Mouse (Mus musculus): ENCODE measurements around the gene Msantd2.

The Msantd2 gene

DNA sequence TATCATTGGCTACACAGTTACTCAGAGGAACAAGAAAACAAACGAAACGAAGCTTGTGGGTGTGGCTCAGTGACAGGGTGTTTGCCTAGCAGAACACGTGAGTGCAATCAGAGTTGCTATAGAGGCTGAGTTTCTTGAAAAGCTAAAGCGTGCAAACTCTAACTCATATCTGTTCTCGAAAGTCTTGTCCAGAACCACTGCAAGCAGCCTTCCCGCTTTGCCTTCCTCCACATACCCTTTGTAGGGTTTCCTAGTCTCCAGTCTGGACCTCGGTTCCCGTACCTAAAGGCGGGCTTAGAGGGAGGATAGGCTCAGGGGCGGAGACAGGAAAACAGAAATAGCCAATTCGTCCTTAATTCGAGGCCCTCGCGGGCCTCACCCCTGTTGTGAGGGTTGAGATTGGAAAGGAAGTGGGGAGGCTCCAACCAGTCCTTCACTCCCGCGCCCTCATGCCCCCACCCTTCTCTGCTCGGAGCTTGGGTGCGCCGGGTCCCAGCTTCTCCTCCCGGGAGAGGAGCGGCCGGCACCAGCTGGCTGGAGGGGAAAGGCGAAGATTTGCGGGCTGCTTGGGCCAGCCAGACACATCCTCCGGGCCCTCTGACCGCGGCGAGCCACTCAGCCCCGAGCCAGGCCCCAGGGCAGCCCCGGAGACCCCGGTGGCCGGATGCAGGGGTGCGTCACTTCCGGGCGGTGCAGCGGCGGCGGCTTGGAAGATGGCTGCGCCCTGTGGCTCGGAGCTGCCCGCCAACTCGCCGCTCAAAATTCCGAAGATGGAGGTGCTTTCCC, at the start of gene Msantd2:
Gene Msantd2 (plus strand): TSS at position 709 of the 786 bp plus-strand sequence.
- peak; percentile 67 for DNase-seq (ENCODE audit: low read depth)

DNA sequence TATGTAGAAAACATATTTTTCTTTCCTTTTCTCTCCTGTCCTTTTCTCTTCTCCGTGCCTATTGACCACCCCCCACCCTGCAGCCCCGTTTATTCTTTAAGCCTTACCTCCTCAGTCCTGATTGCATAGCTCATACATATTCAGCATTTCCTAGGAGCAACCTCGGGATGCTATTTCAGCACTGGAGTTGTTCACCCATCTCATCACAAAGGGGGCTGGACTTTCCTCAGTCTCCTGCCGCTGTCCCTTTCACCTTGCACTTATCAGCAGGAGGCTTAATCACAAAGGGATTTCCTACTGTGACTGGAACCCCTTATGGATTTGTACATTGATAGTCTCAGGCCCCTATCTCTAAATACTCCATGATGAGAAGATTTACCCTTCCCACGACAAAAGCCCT, 36.7 kb upstream of the Msantd2 start:
- DNase-seq (ENCODE audit: low read depth): no peak

GRCm38 (mm10) chr9:37453328-37453727, 35.8 kb upstream of the Msantd2 start:
- no peak for DNase-seq (ENCODE audit: low read depth)

- no peak for DNase-seq (ENCODE audit: low read depth)
Observed at GRCm38 (mm10) chr9:37454011-37454492, 35.1 kb upstream of the Msantd2 start.

DNA sequence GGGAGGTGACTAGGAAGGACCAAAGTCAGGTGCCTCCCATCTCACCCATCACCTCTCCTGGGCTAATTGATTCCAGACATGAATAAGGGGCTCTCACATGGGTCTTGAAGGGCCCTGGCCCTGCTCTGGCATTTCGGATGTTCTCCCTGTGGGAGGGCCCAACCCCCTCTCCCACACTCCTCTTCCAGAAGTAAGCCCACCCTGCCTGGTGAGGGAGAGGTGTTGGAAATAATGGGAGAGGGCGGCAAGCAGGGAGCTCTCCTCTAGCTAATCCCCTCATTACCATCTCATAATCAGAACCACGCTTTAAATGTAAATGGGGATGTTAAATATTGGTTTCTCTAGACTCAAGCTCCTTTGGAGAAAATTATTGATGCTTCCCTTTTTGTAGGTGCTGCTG, 34.1 kb upstream of the Msantd2 start:
- DNase-seq (ENCODE audit: low read depth): no peak

- no peak for DNase-seq (ENCODE audit: low read depth)
Observed at GRCm38 (mm10) chr9:37455868-37456267, 33.3 kb upstream of the Msantd2 start.

DNA sequence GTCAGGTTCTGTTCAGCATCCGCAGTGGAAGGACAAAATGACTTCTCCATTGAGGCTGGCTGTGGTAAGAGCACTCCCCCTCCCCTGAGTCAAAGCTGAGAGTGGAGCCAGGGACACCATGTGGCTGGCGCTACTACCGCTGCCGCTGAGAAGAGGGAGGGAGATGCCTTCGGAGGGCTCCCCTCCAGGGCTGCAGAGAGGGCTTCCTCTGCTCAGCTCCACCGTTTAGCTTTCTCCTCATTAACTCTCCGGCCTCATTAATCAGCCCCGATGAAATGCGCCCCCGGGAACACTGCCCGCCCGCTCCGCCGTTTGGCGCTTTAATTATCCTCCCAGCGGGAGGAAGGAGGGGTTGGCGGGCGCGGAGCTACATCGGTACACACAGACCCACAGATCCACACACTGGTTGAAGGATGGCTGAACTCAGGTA, 32.6 kb upstream of the Msantd2 start:
- DNase-seq (ENCODE audit: low read depth): no peak

- no peak for DNase-seq (ENCODE audit: low read depth)
Observed at GRCm38 (mm10) chr9:37457151-37457550, 32.0 kb upstream of the Msantd2 start.

DNA sequence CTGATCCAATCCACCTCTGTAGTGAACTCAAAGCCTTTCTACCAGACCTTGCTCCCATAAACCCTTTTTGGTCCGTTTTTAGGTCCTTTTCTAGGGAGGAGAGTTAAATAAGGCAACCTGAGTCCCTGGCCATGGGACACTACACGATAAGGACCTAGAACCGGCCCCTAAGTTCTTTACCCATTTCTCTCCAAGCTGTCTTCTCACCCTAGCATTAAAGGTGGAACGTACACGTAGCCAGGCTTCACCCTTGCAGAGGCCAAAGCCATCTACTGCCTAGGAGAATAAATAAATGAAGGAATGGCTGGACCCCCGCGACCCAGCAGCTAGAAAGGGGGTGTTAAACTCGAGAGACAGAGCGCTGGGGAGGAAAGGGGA, 29.5 kb upstream of the Msantd2 start:
- no peak for DNase-seq (ENCODE audit: low read depth)

- no peak for DNase-seq (ENCODE audit: low read depth)
Observed at GRCm38 (mm10) chr9:37460043-37460960, 28.8 kb upstream of the Msantd2 start.

DNA sequence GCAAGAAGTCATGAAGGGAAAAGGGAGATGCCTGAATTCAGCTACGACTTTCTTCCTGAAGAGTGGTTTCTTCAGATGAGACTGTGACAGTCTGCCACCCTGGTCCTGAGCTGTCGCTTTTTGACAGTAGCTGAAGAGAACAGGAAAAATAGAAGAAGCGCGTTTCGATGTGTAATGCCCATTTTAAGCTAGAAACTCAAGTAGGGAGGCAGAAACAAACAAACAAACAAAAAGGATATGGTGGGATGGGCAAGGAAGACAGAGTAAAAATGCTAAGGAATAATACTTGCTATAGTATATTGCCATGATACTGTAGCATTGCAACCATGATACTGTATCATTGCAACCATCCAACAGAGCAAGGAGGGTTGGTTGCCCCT, 28.2 kb upstream of the Msantd2 start:
- DNase-seq (ENCODE audit: low read depth): no peak

GRCm38 (mm10) chr9:37461571-37461970, 27.5 kb upstream of the Msantd2 start:
- no peak for DNase-seq (ENCODE audit: low read depth)

- DNase-seq (ENCODE audit: low read depth): peak; percentile 37
Observed at GRCm38 (mm10) chr9:37462764-37463163, 26.4 kb upstream of the Msantd2 start.

- no peak for DNase-seq (ENCODE audit: low read depth)
Observed at GRCm38 (mm10) chr9:37473611-37474125, 15.5 kb upstream of the Msantd2 start.

DNA sequence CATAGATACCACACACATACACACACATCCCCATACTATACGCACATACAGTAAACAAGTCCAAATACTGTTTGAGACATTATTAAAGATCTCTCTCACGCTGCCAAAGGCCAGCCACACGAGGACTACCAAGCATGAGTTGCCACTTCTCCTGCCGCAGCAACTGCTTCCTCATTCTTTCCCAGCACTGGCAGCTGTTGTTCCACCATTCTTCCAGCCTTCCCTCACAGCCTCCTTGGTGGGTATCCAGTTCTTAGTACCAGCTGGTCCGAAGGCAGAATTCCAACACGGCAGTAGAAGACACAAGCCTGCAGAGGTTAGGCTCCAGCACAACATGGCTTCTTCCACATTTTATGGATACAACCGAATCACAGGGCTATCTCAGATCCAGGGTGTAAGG, 14.2 kb upstream of the Msantd2 start:
- DNase-seq (ENCODE audit: low read depth): no peak

GRCm38 (mm10) chr9:37485146-37485545, 4.0 kb upstream of the Msantd2 start:
- no peak for DNase-seq (ENCODE audit: low read depth)

GRCm38 (mm10) chr9:37488041-37488440, 1.1 kb upstream of the Msantd2 start:
- DNase-seq (ENCODE audit: low read depth): no peak

DNA sequence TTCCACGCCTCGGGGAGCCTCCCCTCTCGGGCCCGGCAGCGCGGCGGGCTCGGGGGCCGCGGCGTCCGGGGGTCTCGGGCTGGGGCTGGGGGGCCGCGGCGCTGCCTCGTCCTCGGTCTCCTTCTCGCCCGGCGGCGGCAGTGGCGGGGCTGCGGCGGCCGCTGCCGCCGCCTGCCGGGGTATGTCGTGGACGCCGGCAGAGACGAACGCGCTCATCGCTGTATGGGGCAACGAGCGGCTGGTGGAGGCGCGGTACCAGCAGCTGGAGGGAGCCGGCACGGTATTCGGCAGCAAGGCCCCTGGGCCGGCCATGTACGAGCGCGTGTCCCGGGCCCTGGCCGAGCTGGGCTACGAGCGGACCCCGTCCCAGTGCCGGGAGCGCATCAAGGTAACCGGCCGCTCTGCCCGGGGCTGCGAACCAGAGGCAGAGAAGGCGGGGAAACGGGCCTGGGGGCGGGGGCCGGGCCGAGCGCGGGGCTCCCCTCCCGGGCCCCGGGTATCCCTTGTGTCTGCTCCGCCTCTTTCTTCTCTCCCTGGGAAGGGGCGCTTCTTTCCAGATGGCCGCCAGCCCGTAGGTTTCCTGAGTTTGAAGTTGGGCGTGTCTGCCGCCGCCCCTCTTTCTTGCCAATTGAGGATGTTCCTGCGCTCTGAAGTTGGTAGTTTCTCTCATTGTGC, 464 bp downstream of the Msantd2 start:
- peak; percentile 32 for DNase-seq (ENCODE audit: low read depth)

- no peak for DNase-seq (ENCODE audit: low read depth)
Observed at GRCm38 (mm10) chr9:37495761-37496160, 6.6 kb downstream of the Msantd2 start.

DNA sequence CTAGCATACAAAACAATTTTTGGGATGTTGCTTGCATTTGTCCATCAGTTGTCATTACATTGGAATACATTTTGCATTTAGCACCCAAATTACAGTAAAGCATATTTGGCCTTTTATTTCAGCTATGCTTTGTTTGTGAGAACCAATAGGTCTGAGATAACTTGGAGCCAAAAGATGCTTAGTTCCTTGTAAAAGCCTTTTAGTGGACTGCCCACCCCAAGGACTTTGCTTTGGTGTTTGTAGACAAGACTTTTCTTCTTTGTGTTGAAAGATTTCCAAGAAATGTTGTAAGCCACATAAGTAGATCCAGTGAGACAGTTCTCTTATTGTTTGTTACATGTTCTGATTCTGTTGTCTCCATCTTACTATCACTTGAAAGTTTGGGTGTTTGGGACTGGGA, 7.2 kb downstream of the Msantd2 start:
- DNase-seq (ENCODE audit: low read depth): no peak

DNA sequence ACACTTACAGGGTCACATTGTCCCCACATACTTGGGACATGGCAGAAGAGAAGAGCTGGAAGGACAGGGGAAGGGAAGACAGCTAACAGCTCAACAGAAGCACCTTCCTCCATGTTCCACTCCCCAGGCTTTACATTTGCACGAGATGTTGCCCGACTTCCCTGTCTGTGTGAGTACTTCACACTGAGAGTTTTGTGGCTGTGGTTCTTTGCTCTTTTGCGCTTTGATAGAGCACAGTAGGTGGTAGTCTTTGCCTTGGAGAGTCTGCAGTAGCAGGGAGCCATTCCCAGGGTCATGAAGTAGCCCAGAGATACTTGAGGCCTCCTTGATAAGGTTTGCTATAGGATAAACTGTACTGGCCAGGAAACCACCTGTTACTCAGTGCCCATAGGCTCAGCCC, 11.1 kb downstream of the Msantd2 start:
- no peak for DNase-seq (ENCODE audit: low read depth)

DNA sequence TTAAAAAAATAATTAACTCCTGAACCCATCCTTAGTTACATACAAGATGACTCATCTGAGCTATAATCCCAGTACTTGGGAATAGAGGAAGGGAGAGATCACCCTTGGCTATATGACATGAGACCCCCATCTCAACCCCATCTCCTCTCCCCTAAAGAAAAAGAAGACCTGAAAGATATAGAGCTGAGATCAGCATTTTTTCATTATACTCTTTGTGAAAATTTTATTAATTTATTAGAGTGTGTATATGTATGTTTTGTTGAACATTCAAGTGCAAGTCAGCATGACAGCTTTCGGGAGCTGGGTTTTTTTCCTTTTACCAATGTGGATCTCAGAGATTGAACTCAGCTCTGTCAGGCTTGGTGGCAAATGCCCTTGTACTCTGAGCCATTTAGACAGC, 12.1 kb downstream of the Msantd2 start:
- DNase-seq (ENCODE audit: low read depth): no peak

Measured in c-Kit-positive CD71-positive TER-119-negative erythroid progenitor cells, embryonic 14.5 days (primary cell).